Mouse (Mus musculus) ES-CJ7 (cell line): ENCODE data around the gene Clcf1.

Source experiments
- DNase-seq: peaks from one replicate; pipeline ENCODE4 v3.0.0; 2011; ENCODE audit warnings: low read depth, low spot score

Gene Clcf1

DNA sequence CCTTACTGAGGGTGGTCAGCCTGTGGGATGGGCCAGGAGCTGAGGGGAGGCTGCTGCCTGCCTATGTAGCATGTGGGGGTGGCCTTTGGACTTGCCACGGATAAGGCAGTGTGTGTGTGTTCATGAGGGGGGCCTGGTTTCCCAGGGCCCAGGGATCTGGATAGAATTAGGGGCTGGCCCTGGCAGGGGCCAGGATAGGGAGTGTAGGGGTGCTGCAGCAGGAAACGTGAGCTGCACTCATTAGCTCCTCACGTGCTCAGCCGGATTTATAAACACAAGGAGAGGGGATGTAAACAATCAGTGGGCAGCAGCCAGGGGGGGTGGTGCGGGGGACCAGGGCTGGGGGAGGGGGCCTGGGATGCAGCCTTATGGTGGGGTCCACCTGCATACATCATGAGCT lies 3.1 kb downstream of the Clcf1 start:
- DNase-seq: no peak

- DNase-seq: no peak
Measured at GRCm38 (mm10) chr19:4217855-4218254, 3.8 kb downstream of the Clcf1 start.

- no peak for DNase-seq
Measured at GRCm38 (mm10) chr19:4218293-4218692, 4.3 kb downstream of the Clcf1 start.

- no peak for DNase-seq
Measured at GRCm38 (mm10) chr19:4218784-4219183, 4.7 kb downstream of the Clcf1 start.

GRCm38 (mm10) chr19:4219943-4220342 lies 5.9 kb downstream of the Clcf1 start:
- no peak for DNase-seq

GRCm38 (mm10) chr19:4220416-4220815 lies 6.4 kb downstream of the Clcf1 start:
- DNase-seq: no peak

GRCm38 (mm10) chr19:4220957-4221743 lies 7.1 kb downstream of the Clcf1 start:
- no peak for DNase-seq

- DNase-seq: no peak
Measured at GRCm38 (mm10) chr19:4222165-4222564, 8.1 kb downstream of the Clcf1 start.

- no peak for DNase-seq
Measured at GRCm38 (mm10) chr19:4226779-4227178, 12.7 kb downstream of the Clcf1 start.

DNA sequence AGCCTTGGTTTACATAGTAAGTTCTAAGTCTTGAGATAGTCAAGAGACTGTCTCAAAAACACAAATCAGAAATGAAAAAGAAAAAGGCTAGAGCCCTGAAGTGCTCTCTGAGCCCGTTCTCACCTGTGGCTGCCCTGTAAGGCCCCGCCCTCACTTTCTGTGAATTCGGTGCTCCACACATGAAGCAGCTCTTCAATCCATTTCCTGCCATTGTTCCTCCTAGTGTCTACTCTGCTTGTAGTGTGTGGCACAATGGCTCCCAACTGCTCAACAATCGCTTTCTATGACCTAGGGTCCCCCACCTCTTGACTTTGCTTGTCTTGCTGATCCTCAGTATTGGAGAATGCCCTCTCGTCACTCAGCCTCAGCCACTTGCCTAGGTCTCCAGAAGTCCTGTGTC lies 13.4 kb downstream of the Clcf1 start:
- DNase-seq: peak; percentile 35

- peak; percentile 88 for DNase-seq
Measured at GRCm38 (mm10) chr19:4227894-4228678, 14.0 kb downstream of the Clcf1 start.

DNA sequence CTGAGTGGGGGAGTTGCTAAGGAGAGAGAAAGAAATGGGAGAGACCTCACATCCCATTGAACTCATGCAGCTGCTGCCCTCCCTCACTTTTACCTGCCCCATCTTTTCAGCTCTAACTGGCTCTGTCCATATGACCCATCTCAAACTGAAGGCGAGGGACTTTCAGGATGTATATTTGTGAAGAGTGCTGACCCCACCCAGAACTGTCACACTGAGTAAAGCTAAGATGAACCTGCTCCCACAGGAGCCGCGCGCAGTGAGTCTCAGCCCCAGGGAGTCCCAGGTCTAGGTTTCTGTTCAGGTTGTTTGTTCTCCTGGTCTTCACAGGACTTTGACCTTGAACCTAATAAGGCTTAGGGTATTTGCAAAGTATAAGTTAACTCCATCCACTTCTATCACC lies 14.9 kb downstream of the Clcf1 start:
- DNase-seq: no peak

- no peak for DNase-seq
Measured at GRCm38 (mm10) chr19:4229451-4230076, 15.5 kb downstream of the Clcf1 start.

GRCm38 (mm10) chr19:4230415-4230814 lies 16.4 kb downstream of the Clcf1 start:
- DNase-seq: no peak

- DNase-seq: peak; percentile 89
Measured at GRCm38 (mm10) chr19:4231253-4232185, 17.5 kb downstream of the Clcf1 start, which contains the start of gene Pold4. Gene Pold4, plus strand, starts transcription at chr19:4231899.

GRCm38 (mm10) chr19:4232186-4232572 lies 18.1 kb downstream of the Clcf1 start:
- no peak for DNase-seq

GRCm38 (mm10) chr19:4232651-4233050 lies 18.6 kb downstream of the Clcf1 start:
- no peak for DNase-seq

DNA sequence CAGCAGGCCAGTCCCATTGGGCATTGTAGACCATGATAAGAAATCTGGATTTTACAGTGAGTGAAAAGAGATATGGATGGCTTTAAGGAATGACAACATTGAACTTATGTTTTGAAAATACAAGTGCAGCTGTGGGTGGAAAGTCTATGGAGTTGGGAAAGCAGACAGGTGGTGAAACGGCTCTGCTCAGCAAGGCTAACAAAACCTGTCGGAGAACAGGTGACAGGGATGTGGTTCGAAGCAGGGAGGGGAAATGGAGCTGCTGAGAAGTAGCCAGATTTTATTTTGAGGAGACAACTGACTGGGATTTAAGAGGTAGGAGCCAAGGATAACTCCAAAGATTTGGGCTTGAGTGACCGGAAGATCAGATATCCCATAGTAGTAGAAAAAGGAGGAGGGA lies 20.5 kb downstream of the Clcf1 start:
- no peak for DNase-seq

- DNase-seq: no peak
Measured at GRCm38 (mm10) chr19:4240247-4240668, 26.2 kb downstream of the Clcf1 start.

DNA sequence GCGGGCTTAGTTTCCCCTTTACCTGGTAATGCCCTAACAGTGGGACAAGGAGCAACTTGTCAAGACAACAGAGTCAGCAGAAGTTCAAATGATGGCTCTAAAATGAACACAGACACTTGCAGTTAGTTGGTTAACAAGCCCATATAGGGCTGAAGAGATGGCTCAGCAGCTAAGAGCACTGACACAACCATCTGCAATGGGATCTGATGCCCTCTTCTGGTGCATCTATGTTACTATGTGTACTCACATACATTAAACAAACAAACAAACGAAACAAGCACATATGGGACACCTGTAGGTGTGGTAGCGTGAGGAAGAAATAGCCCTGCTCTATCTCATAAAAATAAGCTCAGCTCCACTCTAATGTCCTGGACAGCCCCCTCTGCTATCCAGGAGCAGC lies 28.4 kb downstream of the Clcf1 start:
- DNase-seq: peak; percentile 43

DNA sequence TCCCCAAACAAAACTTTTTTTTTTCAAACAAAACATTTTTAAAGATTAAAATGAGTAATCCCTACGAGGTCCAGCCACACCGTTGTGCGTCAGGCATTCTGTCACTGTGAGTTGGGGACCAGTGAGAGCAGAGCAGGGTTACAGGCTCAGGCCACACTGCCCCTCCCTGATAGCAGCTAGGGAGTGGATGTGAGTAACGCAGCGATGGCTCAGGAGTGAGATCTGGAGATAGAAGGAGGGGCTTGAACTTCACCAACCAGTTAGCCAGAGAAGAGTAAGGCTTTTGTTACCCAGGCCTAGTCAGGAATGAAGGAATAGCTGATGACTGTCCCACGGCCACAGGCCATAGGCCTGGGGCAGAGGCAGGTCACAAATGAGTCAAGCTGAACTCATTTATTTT lies 30.7 kb downstream of the Clcf1 start:
- DNase-seq: no peak
